Mouse (Mus musculus): ENCODE measurements around the gene Amigo3.
A peak's percentile ranks its signal among the peaks of the same experiment; 100 is the strongest.

The Amigo3 gene

GRCm38 (mm10) chr9:108083561-108083960 is 30.6 kb downstream of the Amigo3 start:
- no peak for DNase-seq (ENCODE audit: low spot score in 2 of 2)

DNA sequence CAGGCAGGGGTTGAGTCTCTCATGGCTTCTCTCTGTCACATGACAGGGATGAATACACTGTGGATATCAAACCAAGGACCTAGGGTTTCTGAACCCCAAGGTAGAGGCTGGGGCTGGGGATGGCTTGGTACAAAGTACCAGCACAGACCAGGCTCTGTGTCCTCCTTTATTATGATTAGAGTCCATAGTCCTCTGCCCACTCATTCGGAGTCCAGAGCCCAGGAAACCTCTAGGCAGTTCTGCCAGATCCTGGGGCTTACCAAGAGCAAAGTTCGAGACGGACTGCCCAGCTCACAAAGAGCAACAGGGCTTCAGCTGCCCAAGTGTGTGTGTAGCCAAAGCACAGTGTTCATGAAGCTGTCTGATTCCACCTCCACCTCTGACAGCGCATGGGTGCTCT is 32.3 kb downstream of the Amigo3 start:
- DNase-seq (ENCODE audit: low spot score in 2 of 2) = no peak

GRCm38 (mm10) chr9:108090611-108091120 is 37.7 kb downstream of the Amigo3 start:
- DNase-seq (ENCODE audit: low spot score in 2 of 2) = no peak

- no peak for DNase-seq (ENCODE audit: low spot score in 2 of 2)
These were observed 40.6 kb downstream of the Amigo3 start for GRCm38 (mm10) chr9:108093586-108093985.

GRCm38 (mm10) chr9:108094184-108094941 is 41.4 kb downstream of the Amigo3 start, which contains the start of gene Apeh:
Gene Apeh, minus strand, starts transcription at chr9:108094606.
- DNase-seq (ENCODE audit: low spot score in 2 of 2) = peak; percentile 79 to 82

DNA sequence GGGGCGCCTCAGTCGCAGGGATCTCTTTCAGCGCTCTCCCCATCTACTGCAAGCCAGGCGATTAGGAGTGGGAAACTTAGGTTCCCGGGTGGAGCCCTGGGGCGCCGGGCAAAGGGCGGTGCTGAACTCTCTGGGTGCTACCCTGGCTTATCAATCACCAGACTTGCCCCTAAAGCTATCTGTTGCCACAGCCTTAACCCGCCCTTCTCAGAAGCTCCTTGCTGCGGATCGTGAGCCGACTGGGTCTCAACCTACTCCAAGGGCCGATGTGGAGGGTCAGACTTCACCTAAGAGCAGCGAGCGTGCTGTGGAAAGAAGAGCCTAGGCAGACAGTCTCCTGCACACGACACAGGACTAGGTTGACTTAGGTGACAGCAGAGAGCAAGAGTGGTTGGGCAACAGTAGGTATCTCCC is 42.0 kb downstream of the Amigo3 start:
- no peak for DNase-seq (ENCODE audit: low spot score in 2 of 2)

GRCm38 (mm10) chr9:108095518-108095917 is 42.6 kb downstream of the Amigo3 start:
- DNase-seq (ENCODE audit: low spot score in 2 of 2) = peak; percentile 56 to 59

- no peak for DNase-seq (ENCODE audit: low spot score in 2 of 2)
These were observed 43.2 kb downstream of the Amigo3 start for GRCm38 (mm10) chr9:108095949-108096712.

DNA sequence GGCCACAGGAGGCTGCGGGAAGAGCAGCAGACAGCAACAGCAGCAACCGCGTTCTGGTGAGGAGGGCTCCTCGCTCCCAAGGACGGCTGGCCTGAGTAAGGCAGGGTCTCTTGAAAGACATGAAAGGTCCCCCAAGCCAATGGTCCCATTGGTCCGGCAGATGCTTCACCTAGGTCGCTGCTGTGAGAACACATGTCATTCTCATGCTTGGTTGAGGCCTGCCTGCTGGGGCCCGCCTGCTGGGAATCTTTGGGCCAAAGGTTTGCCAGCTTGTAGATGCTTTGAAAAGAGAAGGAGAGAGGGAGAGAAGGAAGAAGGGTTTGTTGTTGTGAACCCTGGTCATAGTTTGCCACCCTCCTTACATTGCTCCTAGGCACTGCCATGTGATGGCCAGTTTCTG is 46.7 kb downstream of the Amigo3 start:
- no peak for DNase-seq (ENCODE audit: low spot score in 2 of 2)

- DNase-seq (ENCODE audit: low spot score in 2 of 2) = no peak
These were observed 52.0 kb downstream of the Amigo3 start for GRCm38 (mm10) chr9:108104766-108105548.
